In genomic region chr10:76481480-76481879, GRCm38 (mm10) we compare ENCODE assay signal across 27 mouse cellular contexts. TPM values are rescaled to one million over a fixed set of nuclear protein-coding genes. Genes with fewer than 3 reads are reported as not detected.
"Had no signal": no experiment of that assay in that cellular context is flagged by ENCODE, and none has a peak within 500 bp of the region (broad histone marks: within the 10 kb centered on the region; RNA-seq: fewer than 3 reads in every experiment).

No protein-coding gene starts in this region.

- H3K27ac ChIP-seq: kidney, postnatal 0 days; layer of hippocampus, adult 2 months; limb, embryonic 10.5 days; limb, embryonic 13.5 days; liver, embryonic 12.5 days; liver, embryonic 15.5 days; lung, embryonic 15.5 days; macrophage; midbrain, embryonic 12.5 days; midbrain, embryonic 15.5 days; neural tube, embryonic 12.5 days; stomach, embryonic 15.5 days had no signal

- H3K4me2 ChIP-seq: limb, embryonic 13.5 days; liver, embryonic 12.5 days; liver, embryonic 15.5 days; lung, embryonic 15.5 days; midbrain, embryonic 12.5 days; midbrain, embryonic 15.5 days; neural tube, embryonic 12.5 days; stomach, embryonic 15.5 days had no signal

- H3K4me3 ChIP-seq: layer of hippocampus, adult 2 months; limb, embryonic 10.5 days; limb, embryonic 13.5 days; liver, embryonic 12.5 days; liver, embryonic 15.5 days; lung, embryonic 15.5 days; midbrain, embryonic 12.5 days; midbrain, embryonic 15.5 days; neural tube, embryonic 12.5 days; stomach, embryonic 15.5 days had no signal

- DNase-seq: layer of hippocampus, adult 9-11 months; liver; lung, postnatal 14 days; retina, postnatal 1 day; right cerebral cortex, postnatal 25 days; spleen, adult 18-20 months; thymus, postnatal 25 days had no signal

- H3K9me3 ChIP-seq: limb, embryonic 10.5 days; limb, embryonic 13.5 days; liver, embryonic 12.5 days; liver, embryonic 15.5 days; lung, embryonic 15.5 days; midbrain, embryonic 12.5 days; midbrain, embryonic 15.5 days; neural tube, embryonic 12.5 days; stomach, embryonic 15.5 days had no signal

- H3K4me1 ChIP-seq: limb, embryonic 10.5 days; limb, embryonic 13.5 days; liver, embryonic 12.5 days; liver, embryonic 15.5 days; lung, embryonic 15.5 days; midbrain, embryonic 12.5 days; midbrain, embryonic 15.5 days; neural tube, embryonic 12.5 days; stomach, embryonic 15.5 days had no signal

- H3K9ac ChIP-seq: limb, embryonic 13.5 days; liver, embryonic 12.5 days; liver, embryonic 15.5 days; lung, embryonic 15.5 days; midbrain, embryonic 12.5 days; midbrain, embryonic 15.5 days; neural tube, embryonic 12.5 days; stomach, embryonic 15.5 days had no signal

- ATAC-seq: liver, embryonic 12.5 days; midbrain, embryonic 15.5 days had no signal

- H3K27me3 ChIP-seq: limb, embryonic 13.5 days; liver, embryonic 12.5 days; liver, embryonic 15.5 days; lung, embryonic 15.5 days; midbrain, embryonic 12.5 days; midbrain, embryonic 15.5 days; neural tube, embryonic 12.5 days; stomach, embryonic 15.5 days had no signal

RNA-seq across cellular contexts. Expression of gene 2610028H24Rik, which starts 32.6 kb away (rescaled TPM):
- total RNA-seq: layer of hippocampus, adult 2 months; layer of hippocampus, postnatal 25 days; left cerebral cortex, adult 18-20 months; left cerebral cortex, postnatal 25 days; megakaryocyte, adult 5-6 weeks; neutrophil, adult 5-6 weeks had no signal
- polyA plus RNA-seq: kidney, embryonic 14.5 days; kidney, postnatal 0 days; large intestine, adult 2 months; limb, embryonic 10.5 days; limb, embryonic 13.5 days; liver, embryonic 12.5 days; liver, embryonic 15.5 days; macrophage; midbrain, embryonic 12.5 days; midbrain, embryonic 15.5 days; neural tube, embryonic 12.5 days; stomach, embryonic 15.5 days had no signal

RNA-seq across cellular contexts. Expression of gene AC141477.1, which starts 41.2 kb away (rescaled TPM):
- total RNA-seq: layer of hippocampus, adult 2 months; layer of hippocampus, postnatal 25 days; left cerebral cortex, adult 18-20 months; left cerebral cortex, postnatal 25 days; megakaryocyte, adult 5-6 weeks had no signal
- polyA plus RNA-seq: kidney, embryonic 14.5 days; kidney, postnatal 0 days; large intestine, adult 2 months; limb, embryonic 10.5 days; limb, embryonic 13.5 days; liver, embryonic 12.5 days; liver, embryonic 15.5 days; lung, embryonic 15.5 days; macrophage; midbrain, embryonic 12.5 days; midbrain, embryonic 15.5 days; neural tube, embryonic 12.5 days; stomach, embryonic 15.5 days; thymus, postnatal 0 days had no signal
